Mouse (Mus musculus) bone marrow, adult 2 months (tissue): Measurements from ENCODE around the gene Mlxip. TPM values are rescaled to one million over a fixed set of nuclear protein-coding genes. Genes with fewer than 3 reads are reported as not detected.
A peak's percentile ranks its signal among the peaks of the same experiment; 100 is the strongest.

ENCODE experiments used
- H3K27ac ChIP-seq: fragments of 200-500 bp; 2 replicates; pipeline ENCODE4 v1.5.1; 2012; ENCODE audit warnings: low read depth, mild to moderate bottlenecking, control low read depth, inconsistent platforms, low read length; ENCODE audit not compliant: control insufficient read depth, poor library complexity, insufficient read depth
- H3K4me1 ChIP-seq: fragments of 200-500 bp; 2 replicates; pipeline ENCODE4 v1.6.1; 2011; ENCODE audit warnings: low read length; ENCODE audit not compliant: control insufficient read depth, insufficient read depth
- H3K4me3 ChIP-seq: fragments of 200-500 bp; replicated peaks from 2 replicates; pipeline ENCODE3; 2011; ENCODE audit warnings: mild to moderate bottlenecking, low read depth, low read length, control low read depth; ENCODE audit not compliant: control insufficient read depth
- CTCF ChIP-seq: fragments of 200-500 bp; IDR thresholded peaks from 2 replicates; pipeline ENCODE4 v1.5.1; 2011; ENCODE audit warnings: low read length, control low read depth; ENCODE audit not compliant: control insufficient read depth, insufficient read depth
- POLR2A ChIP-seq: fragments of 200-500 bp; IDR thresholded peaks from 2 replicates; pipeline ENCODE4 v1.6.1; 2011; ENCODE audit warnings: low read depth, mild to moderate bottlenecking, control low read depth, low read length, borderline replicate concordance; ENCODE audit not compliant: control insufficient read depth
- WGBS: fragments of 180-500 bp; shearing (Covaris S2); methylation state at CpG from one replicate; pipeline ENCODE4 v1.1.7; 2018; 5-methylcytosine and 5-hydroxymethylcytosine counted together
- polyA plus RNA-seq: library from polyadenylated mRNA; stranded (reverse); fragments of >200 nt; gene quantifications from 2 replicates; pipeline ENCODE4 v1.2.4, GENCODE M21; 2011; ENCODE audit warnings: low replicate concordance; ENCODE audit not compliant: missing spikeins, insufficient read depth, insufficient read length

Gene Mlxip
- polyA plus RNA-seq, 1 experiment: 51.4 TPM

DNA sequence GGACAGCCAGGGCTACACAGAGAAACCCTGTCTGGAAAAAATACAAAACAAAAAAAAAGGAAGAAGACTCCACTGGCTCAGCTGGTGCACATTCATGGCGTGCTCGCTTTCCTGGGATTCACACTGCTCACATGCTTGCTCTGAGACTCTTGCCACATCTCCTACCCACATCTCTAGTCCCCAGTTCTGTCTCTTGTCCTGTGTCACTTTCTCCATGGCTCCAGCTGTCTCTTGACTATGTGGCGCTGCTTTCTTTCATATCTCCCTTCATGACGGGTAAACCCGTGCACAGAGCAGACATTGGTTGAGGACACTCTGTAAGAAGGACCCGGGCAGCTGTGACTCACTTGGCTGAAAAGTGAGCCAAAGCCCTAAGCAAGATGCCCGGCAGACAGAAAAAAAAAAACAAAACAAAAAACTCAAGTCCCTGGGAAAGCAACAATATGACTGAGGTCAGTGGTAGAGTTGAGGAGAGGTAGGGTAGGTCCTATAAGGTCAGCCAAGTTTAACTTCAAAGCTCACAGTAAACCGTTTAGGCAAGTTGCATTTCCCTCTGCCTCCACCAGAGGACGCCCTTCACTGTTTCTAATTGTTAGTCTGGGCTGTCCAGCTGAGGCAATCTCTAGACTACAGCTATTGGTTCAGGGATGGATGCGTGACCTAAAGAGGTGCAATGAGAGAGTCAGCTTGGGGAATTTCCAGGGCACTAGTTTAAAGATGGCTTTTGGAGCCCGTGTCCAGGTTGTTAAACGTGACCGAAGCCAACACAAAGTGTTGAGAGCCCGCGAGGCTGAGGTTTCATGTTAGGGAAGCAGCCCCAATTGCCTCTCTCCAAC is 17.3 kb upstream of the Mlxip start:
- peak; percentile 82 for TF ChIP-seq CTCF
- TF ChIP-seq POLR2A: no peak
- Histone ChIP-seq H3K4me3 (no peak overlapping the region), H3K4me1 (peaks cover 4% of the 10 kb centered on the region), H3K27ac (no peak overlapping the region)
- 39% methylated on average over 15 of the region's 15 CpGs for WGBS

DNA sequence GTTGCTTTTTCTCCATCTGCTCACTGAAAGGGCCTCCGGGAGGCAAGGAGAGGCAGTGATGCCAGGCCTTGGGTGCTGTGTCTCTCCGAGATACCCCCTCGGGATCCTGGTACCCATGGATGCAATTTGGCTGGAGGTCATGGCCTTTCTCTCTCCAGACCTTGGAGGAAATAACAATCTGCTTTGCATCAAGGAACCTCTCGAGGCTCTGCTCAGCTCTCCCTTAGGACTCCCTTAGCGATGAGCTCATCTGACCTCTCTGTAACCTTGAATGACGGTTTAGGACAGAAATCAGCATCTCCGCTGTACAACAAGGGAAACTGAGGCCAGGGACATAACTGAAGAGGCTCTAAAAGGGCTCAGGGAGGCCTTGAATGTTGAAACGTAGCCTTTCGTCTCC is 15.9 kb upstream of the Mlxip start:
- Histone ChIP-seq H3K4me1 (peaks cover 4% of the 10 kb centered on the region), H3K4me3 (no peak overlapping the region), H3K27ac (no peak overlapping the region)
- WGBS: 72% methylated on average over 9 of the region's 9 CpGs
- TF ChIP-seq CTCF: no peak
- TF ChIP-seq POLR2A: no peak

DNA sequence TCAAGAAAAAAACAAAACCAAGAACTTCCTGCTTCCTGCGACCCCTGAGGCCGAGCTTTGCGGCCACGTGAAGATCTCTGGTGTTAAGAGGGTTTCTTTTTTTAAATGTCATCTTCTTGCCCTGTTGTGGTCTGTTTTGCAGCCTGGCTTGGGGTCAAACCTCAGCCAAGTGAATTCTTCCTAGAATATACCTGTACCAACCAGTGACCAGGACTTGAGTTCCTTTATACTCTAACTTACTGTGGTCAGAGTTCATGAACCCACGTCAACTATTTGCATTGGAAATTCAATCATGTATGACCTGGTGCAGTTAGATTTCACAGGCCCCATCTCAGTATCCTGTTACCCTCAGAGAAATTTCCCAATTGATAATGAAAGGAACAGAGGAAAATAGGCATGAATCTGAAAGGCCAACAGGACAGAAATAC is 15.1 kb upstream of the Mlxip start:
- no peak for TF ChIP-seq POLR2A
- TF ChIP-seq CTCF: no peak
- Histone ChIP-seq H3K27ac (no peak overlapping the region), H3K4me3 (no peak overlapping the region), H3K4me1 (peaks cover 4% of the 10 kb centered on the region)
- 6% methylated on average over 5 of the region's 5 CpGs for WGBS

DNA sequence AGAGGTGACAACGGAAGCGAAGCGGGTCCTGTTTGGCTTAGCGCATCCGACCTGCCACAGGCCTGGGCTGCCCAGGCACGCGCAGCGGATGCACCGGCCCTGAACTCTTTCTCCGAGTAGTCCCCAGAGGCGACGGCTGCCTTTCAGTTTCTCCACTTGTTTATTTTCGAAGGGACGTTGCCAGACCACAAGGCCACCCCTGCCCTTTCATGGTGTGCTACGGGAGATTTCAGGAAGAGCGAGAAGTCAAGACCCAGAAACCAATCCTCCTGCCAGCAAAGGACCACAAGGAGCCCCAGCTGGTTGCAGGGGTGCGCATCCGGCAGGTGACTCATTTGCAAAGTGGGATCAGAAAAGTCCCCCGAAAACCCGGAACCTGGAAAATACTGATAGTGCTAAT is 12.6 kb upstream of the Mlxip start:
- H3K27ac ChIP-seq: peak overlapping the region; percentile 62
- WGBS: 7% methylated on average over 20 of the region's 20 CpGs

DNA sequence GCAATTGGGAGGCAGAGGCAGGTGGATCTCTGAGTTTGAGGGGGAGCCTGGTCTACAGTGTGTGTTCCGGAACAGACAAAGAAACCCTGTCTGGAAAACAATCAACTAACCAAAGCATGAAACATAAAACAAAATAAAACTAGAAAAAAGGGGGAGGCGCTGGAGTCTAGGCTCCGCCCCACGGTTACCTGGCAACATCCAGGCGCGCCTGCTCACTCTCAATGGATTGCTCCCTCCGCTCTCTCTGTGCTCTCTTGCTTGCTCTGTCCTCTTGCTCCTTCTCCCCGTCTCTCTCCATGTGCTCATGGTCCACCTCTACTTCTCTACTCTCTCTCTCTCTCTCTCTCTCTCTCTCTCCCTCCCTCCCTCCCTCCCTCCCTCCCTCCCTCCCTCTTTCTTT is 11.9 kb upstream of the Mlxip start:
- H3K4me3 ChIP-seq: no peak overlapping the region
- WGBS: 72% methylated on average over 8 of the region's 8 CpGs
- TF ChIP-seq CTCF: no peak
- TF ChIP-seq POLR2A: no peak
- H3K27ac ChIP-seq: peak overlapping the region; percentile 39; the same call in 1 of the 2 replicates
- peaks cover 1% of the 10 kb centered on the region for H3K4me1 ChIP-seq

More for the DNA sequence above, 12.6 kb upstream of the Mlxip start:
- peaks cover 4% of the 10 kb centered on the region for H3K4me1 ChIP-seq
- TF ChIP-seq POLR2A: no peak
- H3K4me3 ChIP-seq: peak overlapping the region; percentile 47

DNA sequence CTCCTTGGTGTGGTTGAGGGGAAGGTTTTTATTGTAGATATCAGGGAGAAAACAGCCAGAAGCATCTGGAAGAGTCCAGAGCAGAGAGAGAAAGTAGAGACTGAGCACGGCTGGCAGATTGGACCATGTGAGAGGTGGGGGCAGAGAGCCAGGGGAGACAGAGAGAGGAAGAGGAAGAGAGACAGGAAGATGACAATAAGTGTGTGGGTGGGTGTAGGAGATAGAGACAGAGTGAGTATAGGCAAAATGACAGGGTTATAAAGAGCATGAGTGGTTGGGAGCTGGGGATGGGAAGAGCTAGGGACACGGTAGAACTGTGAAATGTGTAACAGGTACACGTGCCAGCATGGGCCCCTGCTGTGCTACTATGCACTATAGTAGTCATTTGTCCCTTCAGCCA is 6.1 kb upstream of the Mlxip start:
- TF ChIP-seq CTCF (no peak), POLR2A (no peak)
- Histone ChIP-seq H3K27ac (no peak overlapping the region), H3K4me3 (no peak overlapping the region), H3K4me1 (peaks cover 1% of the 10 kb centered on the region; the same call in 1 of the 2 replicates)
- 13% methylated on average over 3 of the region's 3 CpGs for WGBS

DNA sequence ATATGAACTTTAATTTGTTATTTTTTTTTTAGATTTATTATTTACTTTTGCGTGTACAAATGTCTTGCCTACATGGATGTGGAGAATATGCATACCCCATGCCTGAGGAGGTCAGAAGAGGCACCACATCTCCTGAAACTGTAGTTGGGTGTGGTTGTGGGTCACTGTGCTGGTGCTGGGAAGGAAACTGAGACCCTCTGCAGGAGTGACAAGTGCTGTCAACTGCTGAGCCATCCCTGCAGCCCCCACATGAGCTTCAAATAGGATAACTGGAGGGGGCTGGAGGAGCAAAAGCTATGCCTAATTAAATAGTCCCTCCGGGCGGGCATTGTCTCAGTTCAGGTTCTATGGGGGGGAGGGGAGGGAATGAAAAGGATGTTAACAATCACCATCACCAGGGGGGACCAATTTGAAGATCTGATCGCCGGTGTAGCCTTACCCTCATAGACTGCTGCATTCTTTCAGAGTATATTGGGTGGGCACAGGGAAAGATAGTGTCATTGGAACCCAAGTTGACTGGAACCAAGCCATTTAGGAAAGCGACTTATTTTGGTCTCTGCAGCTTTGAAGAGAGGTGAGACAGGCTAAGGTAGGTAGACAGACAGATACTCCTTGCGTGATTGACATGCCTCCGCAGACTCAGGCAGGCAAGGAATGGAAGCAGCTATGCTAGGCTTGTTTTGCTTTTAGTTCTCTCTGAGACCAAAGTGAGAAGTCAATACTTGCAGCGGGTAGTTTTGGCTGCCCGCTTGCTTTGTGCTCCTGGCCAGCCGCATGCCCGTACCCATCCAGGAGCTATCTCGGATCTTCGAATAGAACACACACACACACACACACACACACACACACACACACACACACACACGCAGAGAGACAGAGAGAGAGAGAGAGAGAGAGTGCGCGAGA is 3.8 kb upstream of the Mlxip start:
- no peak overlapping the region for H3K4me3 ChIP-seq
- 33% methylated on average over 17 of the region's 17 CpGs for WGBS
- peaks cover 3% of the 10 kb centered on the region for H3K4me1 ChIP-seq
- no peak overlapping the region for H3K27ac ChIP-seq
- TF ChIP-seq POLR2A (no peak), CTCF (no peak)

DNA sequence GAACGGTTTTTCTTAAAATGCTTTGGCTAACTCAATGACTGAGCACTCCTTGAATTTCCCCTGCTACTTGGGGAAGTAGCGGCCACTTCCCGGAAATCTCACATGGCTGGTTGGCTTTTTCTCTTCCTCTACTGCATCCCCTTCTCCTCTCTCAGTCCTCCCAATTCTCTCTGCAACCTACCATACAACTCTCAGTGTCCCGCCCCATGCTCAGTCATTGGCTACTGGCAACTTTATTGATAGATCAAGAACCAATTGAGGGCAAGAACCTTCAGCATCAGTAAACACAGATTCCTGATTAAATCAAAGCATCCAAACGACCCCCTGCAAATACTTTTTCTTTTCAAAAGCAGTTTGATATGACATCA is 3.2 kb upstream of the Mlxip start:
- TF ChIP-seq CTCF (no peak), POLR2A (no peak)
- H3K27ac ChIP-seq: no peak overlapping the region
- H3K4me3 ChIP-seq: no peak overlapping the region
- WGBS: 17% methylated on average over 5 of the region's 5 CpGs
- peaks cover 3% of the 10 kb centered on the region for H3K4me1 ChIP-seq
